Comparison of ENCODE assay signal across 27 mouse cellular contexts in the genomic region with DNA sequence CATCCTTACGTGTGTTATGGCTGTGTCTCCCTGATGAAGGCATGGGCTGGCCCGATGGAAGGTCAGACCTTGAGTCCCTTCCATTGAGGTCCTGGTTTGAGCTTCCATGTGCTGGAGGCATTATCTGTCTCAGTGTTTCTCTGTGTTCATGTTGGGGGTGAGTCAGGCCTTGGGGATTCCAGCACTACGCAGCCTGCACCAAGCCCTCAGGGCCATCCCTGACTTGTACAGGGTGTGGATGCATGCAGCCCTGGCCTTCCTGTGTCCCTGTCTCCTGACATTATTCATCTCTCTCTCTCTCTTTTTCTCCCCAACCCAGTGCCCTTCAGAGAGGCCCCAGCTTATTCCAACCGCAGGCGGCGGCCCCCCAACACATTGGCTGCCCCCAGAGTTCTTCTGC.
"Had no signal": no experiment of that assay in that cellular context is flagged by ENCODE, and none has a peak within 500 bp of the region (broad histone marks: within the 10 kb centered on the region; RNA-seq: fewer than 3 reads in every experiment).

No protein-coding gene starts in this region.

- DNase-seq: gastrocnemius, adult 2 months; gastrocnemius, postnatal 10 days; gastrocnemius, postnatal 25 days; heart, postnatal 10 days; kidney, adult 11 months; kidney, adult 2 months; kidney, adult 9 months; kidney, postnatal 14 days; kidney, postnatal 36 days; layer of hippocampus, adult 9-11 months; layer of hippocampus, postnatal 36 days; left cerebral cortex, postnatal 4 days; liver, embryonic 13.5 days; liver, postnatal 0 days; lung, adult 2 months had no signal

- H3K4me1 ChIP-seq: liver, embryonic 13.5 days; liver, embryonic 15.5 days had no signal

- H3K9me3 ChIP-seq: heart, embryonic 10.5 days; heart, embryonic 12.5 days; hindbrain, embryonic 12.5 days; kidney, embryonic 15.5 days; limb, embryonic 13.5 days; limb, embryonic 15.5 days; liver, embryonic 13.5 days; liver, embryonic 15.5 days had no signal

- H3K4me3 ChIP-seq: gastrocnemius, adult 2 months; heart, embryonic 10.5 days; heart, embryonic 12.5 days; hindbrain, embryonic 12.5 days; kidney, embryonic 15.5 days; limb, embryonic 13.5 days; limb, embryonic 15.5 days; liver, embryonic 13.5 days; liver, embryonic 15.5 days had no signal

- H3K27ac ChIP-seq: gastrocnemius, adult 2 months; heart, embryonic 10.5 days; hindbrain, embryonic 12.5 days; hindbrain, embryonic 14.5 days; kidney, embryonic 15.5 days; kidney, postnatal 0 days; limb, embryonic 13.5 days; limb, embryonic 15.5 days; liver, embryonic 13.5 days; liver, embryonic 15.5 days had no signal

- H3K9ac ChIP-seq: heart, embryonic 12.5 days; hindbrain, embryonic 12.5 days; hindbrain, embryonic 14.5 days; kidney, embryonic 15.5 days; limb, embryonic 13.5 days; limb, embryonic 15.5 days; liver, embryonic 13.5 days; liver, embryonic 15.5 days; liver, postnatal 0 days had no signal

- ATAC-seq: hindbrain, embryonic 16.5 days; intestine, embryonic 16.5 days; liver, postnatal 0 days had no signal

- H3K36me3 ChIP-seq: heart, embryonic 10.5 days; heart, embryonic 12.5 days; hindbrain, embryonic 12.5 days; kidney, embryonic 15.5 days; limb, embryonic 13.5 days; limb, embryonic 15.5 days; liver, embryonic 13.5 days; liver, embryonic 15.5 days had no signal

- H3K4me2 ChIP-seq: heart, embryonic 12.5 days; hindbrain, embryonic 12.5 days; hindbrain, embryonic 14.5 days; kidney, embryonic 15.5 days; limb, embryonic 13.5 days; limb, embryonic 15.5 days; liver, embryonic 11.5 days; liver, embryonic 13.5 days; liver, embryonic 15.5 days had no signal
